In the genomic region with DNA sequence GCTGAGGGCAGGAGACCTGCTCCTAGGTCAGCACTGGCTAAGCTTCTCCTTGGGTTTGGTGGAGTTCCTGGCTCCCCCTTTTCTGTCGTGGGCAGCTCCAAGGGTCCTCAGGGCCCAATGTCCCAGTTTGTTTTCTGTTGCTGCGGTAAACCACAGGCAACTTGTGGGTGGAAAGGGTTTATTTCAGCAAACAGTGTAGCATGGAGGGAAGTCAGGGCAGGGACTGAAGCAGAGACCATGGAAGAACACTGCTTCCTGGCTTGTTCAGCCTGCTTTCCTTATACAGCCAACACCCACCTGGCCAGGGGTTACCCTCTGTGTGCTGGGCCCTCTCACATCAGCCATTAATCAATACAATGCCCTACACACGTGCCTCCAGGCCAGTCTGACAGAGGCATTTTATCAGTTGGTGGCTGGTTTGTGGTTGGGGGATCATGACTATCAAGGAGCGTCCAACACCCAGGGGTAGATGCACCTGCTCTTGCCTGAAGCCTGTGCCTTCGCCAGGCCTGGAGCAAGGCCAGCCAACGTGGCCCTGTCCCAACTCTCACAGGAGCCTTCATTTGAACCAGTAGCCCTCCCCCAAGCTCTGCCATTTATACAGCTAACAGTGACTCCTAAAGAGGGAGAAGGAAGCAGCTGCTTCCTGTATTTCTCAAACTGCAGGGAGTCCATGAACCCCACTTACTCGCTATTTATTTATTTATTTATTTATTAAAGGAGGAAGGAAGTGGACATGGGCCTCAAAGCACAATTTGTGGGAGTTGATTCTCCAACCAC, we compare ENCODE assay signal across 10 mouse cellular contexts. TPM values are rescaled to one million over a fixed set of nuclear protein-coding genes. Genes with fewer than 3 reads are reported as not detected.
DNase-seq lines count a peak whose midpoint lies in the region; ATAC-seq and TF ChIP-seq lines count a peak whose summit lies in the region.
"Had no signal": no experiment of that assay in that cellular context is flagged by ENCODE, and none has a peak within 500 bp of the region (broad histone marks: within the 10 kb centered on the region; RNA-seq: fewer than 3 reads in every experiment).

No protein-coding gene starts in this region.

- no peak overlapping the region for H3K9ac ChIP-seq in heart, adult 2 months (ENCODE audit: low read depth, low read length)
- no peak overlapping the region; the same call in 1 of the 2 replicates for H3K9ac ChIP-seq in heart, embryonic 11.5 days (ENCODE audit: low read depth, low read length)
- no peak overlapping the region for H3K9ac ChIP-seq in lung, embryonic 15.5 days
- no peak overlapping the region for H3K9ac ChIP-seq in liver, postnatal 0 days (replicated peaks)
- H3K9ac ChIP-seq: neural tube, embryonic 13.5 days had no signal

- 32% methylated on average over 7 of the region's 7 CpGs for WGBS in heart, adult 2 months
- 55% methylated on average over 7 of the region's 7 CpGs for WGBS in heart, embryonic 11.5 days (ENCODE audit: insufficient replicate concordance)
- 52% methylated on average over 7 of the region's 7 CpGs for WGBS in lung, embryonic 15.5 days
- 35% methylated on average over 7 of the region's 7 CpGs for WGBS in lung, adult 2 months
- 21% methylated on average over 7 of the region's 7 CpGs for WGBS in liver, postnatal 0 days (ENCODE audit: insufficient replicate concordance)

- no peak overlapping the region for H3K4me2 ChIP-seq in heart, embryonic 11.5 days
- no peak overlapping the region for H3K4me2 ChIP-seq in lung, embryonic 15.5 days
- no peak overlapping the region for H3K4me2 ChIP-seq in liver, postnatal 0 days (ENCODE audit: low read depth, low read length)
- H3K4me2 ChIP-seq: neural tube, embryonic 13.5 days had no signal

- TF ChIP-seq EP300 in heart, adult 2 months (IDR thresholded peaks at IDR 0.05; ENCODE audit: insufficient read depth, low read depth, low read length), result no peak
- TF ChIP-seq EP300 in liver, postnatal 0 days (IDR thresholded peaks at IDR 0.05; ENCODE audit: low read depth), result no peak

- no peaks in the 10 kb centered on the region for H3K36me3 ChIP-seq in heart, adult 2 months (ENCODE audit: control insufficient read depth, insufficient read depth, low read length)
- H3K36me3 ChIP-seq in heart, embryonic 11.5 days (ENCODE audit: control insufficient read depth, insufficient read depth, low read length), result no peaks in the 10 kb centered on the region
- H3K36me3 ChIP-seq in lung, embryonic 15.5 days, result no peaks in the 10 kb centered on the region
- no peaks in the 10 kb centered on the region for H3K36me3 ChIP-seq in liver, postnatal 0 days (replicated peaks; ENCODE audit: insufficient read depth, low read length)
- H3K36me3 ChIP-seq: neural tube, embryonic 13.5 days had no signal

- peak; percentile 24 to 30 for DNase-seq in heart, adult 2 months
- no peak for DNase-seq in lung, adult 2 months
- peak; percentile 93 for DNase-seq in cerebellum, adult 11-12 months
- DNase-seq in liver, postnatal 0 days, result no peak
- DNase-seq in frontal cortex, postnatal 36 days (ENCODE audit: low spot score in 2 of 2), result no peak
- DNase-seq in frontal cortex, postnatal 10 days (ENCODE audit: low spot score in 2 of 2), result no peak
- DNase-seq: kidney, adult 11 months had no signal

- no peak for TF ChIP-seq CTCF in heart, adult 2 months (IDR thresholded peaks at IDR 0.05)
- TF ChIP-seq CTCF in lung, adult 2 months (IDR thresholded peaks at IDR 0.05; ENCODE audit: insufficient read depth, low read length), result no peak
- TF ChIP-seq CTCF in liver, postnatal 0 days (IDR thresholded peaks at IDR 0.05; ENCODE audit: low read depth), result no peak

- ATAC-seq in heart, embryonic 11.5 days (replicated peaks; ENCODE audit: insufficient number of reproducible peaks, low FRiP score, low TSS enrichment), result no peak
- no peak for ATAC-seq in lung, embryonic 15.5 days (ENCODE audit: borderline replicate concordance, extremely low read depth, low FRiP score, low TSS enrichment)
- peak; percentile 45; the same call in 1 of the 2 replicates for ATAC-seq in liver, postnatal 0 days

- no peak overlapping the region for H3K4me3 ChIP-seq in heart, adult 2 months
- no peak overlapping the region for H3K4me3 ChIP-seq in heart, embryonic 11.5 days (ENCODE audit: low read depth, low read length)
- no peak overlapping the region for H3K4me3 ChIP-seq in lung, embryonic 15.5 days
- no peak overlapping the region for H3K4me3 ChIP-seq in lung, adult 2 months (replicated peaks; ENCODE audit: extremely low read depth, low read depth, low read length)
- no peak overlapping the region for H3K4me3 ChIP-seq in liver, postnatal 0 days (ENCODE audit: low read depth, low read length)
- H3K4me3 ChIP-seq: neural tube, embryonic 13.5 days had no signal

- no peak for TF ChIP-seq POLR2A in heart, adult 2 months (IDR thresholded peaks at IDR 0.05; ENCODE audit: insufficient read depth, low read depth, low read length)
- no peak for TF ChIP-seq POLR2A in lung, adult 2 months (IDR thresholded peaks at IDR 0.05; ENCODE audit: borderline replicate concordance, extremely low read depth, low read depth, low read length)

- H3K9me3 ChIP-seq in heart, embryonic 11.5 days (replicated peaks; ENCODE audit: control insufficient read depth, low read length), result no peaks in the 10 kb centered on the region
- no peaks in the 10 kb centered on the region for H3K9me3 ChIP-seq in lung, embryonic 15.5 days
- H3K9me3 ChIP-seq in liver, postnatal 0 days (ENCODE audit: low read length), result no peaks in the 10 kb centered on the region
- H3K9me3 ChIP-seq: neural tube, embryonic 13.5 days had no signal

- H3K79me2 ChIP-seq in heart, adult 2 months (replicated peaks; ENCODE audit: control insufficient read depth, insufficient read depth, low read length), result no peaks in the 10 kb centered on the region

- H3K27me3 ChIP-seq in heart, adult 2 months (ENCODE audit: control insufficient read depth, insufficient read depth, low read length), result no peaks in the 10 kb centered on the region
- 0 out of 2 replicates have a peak, but pooled peaks cover 9% of the 10 kb centered on the region for H3K27me3 ChIP-seq in heart, embryonic 11.5 days (ENCODE audit: control insufficient read depth, insufficient read depth, low read length)
- H3K27me3 ChIP-seq in lung, embryonic 15.5 days, result no peaks in the 10 kb centered on the region
- 0 out of 2 replicates have a peak, but pooled peaks cover 3% of the 10 kb centered on the region for H3K27me3 ChIP-seq in liver, postnatal 0 days (ENCODE audit: insufficient read depth, low read length)
- H3K27me3 ChIP-seq: neural tube, embryonic 13.5 days had no signal

- no peak overlapping the region for H3K27ac ChIP-seq in heart, adult 2 months
- H3K27ac ChIP-seq in heart, embryonic 11.5 days (ENCODE audit: low read depth, low read length), result no peak overlapping the region
- H3K27ac ChIP-seq in lung, embryonic 15.5 days, result peak overlapping the region; percentile 12; the same call in 1 of the 2 replicates
- H3K27ac ChIP-seq in liver, postnatal 0 days (ENCODE audit: low read depth), result no peak overlapping the region
- H3K27ac ChIP-seq: neural tube, embryonic 13.5 days had no signal

- intact Hi-C loops in heart, adult 2 months (cut with DNase I), result no loop called here

- H3K4me1 ChIP-seq in heart, adult 2 months (ENCODE audit: control insufficient read depth, insufficient read depth, low read length), result peaks cover 3% of the 10 kb centered on the region; the same call in 1 of the 2 replicates
- peaks cover 11% of the 10 kb centered on the region for H3K4me1 ChIP-seq in heart, embryonic 11.5 days (ENCODE audit: control insufficient read depth, insufficient read depth, low read length)
- peaks cover 28% of the 10 kb centered on the region for H3K4me1 ChIP-seq in lung, embryonic 15.5 days
- H3K4me1 ChIP-seq in lung, adult 2 months (ENCODE audit: control insufficient read depth, insufficient read depth, low read length), result no peaks in the 10 kb centered on the region
- peaks cover 12% of the 10 kb centered on the region for H3K4me1 ChIP-seq in liver, postnatal 0 days (ENCODE audit: insufficient read depth)

RNA-seq across cellular contexts. Expression of gene Kcnip3, which starts 2.2 kb away (rescaled TPM):
- total RNA-seq in heart, adult 2 months (2021), result 1 to 10 TPM; 1.1 to 1.3 TPM
- 1.2 and 1.3 TPM in 2 replicates for polyA plus RNA-seq in heart, adult 2 months (2012; rRNA removed)
- polyA plus RNA-seq in heart, embryonic 11.5 days (2014; fragmentation: Nextera tagmentation; extraction: Ambion mirVana), result 2.0 and 2.3 TPM in 2 replicates
- 2.5 and 3.1 TPM in 2 replicates for polyA plus RNA-seq in lung, embryonic 15.5 days (2015; fragmentation: Nextera tagmentation; extraction: Ambion mirVana)
- 1.5 and 3.1 TPM in 2 replicates for polyA plus RNA-seq in lung, adult 2 months (2012; rRNA removed)
- 0.23 and 0.43 TPM in 2 replicates for polyA plus RNA-seq in liver, postnatal 0 days (2015; fragmentation: Nextera tagmentation; extraction: Ambion mirVana)

RNA-seq across cellular contexts. Expression of gene Prom2, which starts 17.1 kb away (rescaled TPM):
- not detected for total RNA-seq in heart, adult 2 months (2021)
- 0.06 and 0.14 TPM in 2 replicates for polyA plus RNA-seq in heart, adult 2 months (2012; rRNA removed)
- 0.39 TPM in 1 of 2 replicates, not detected in the other for polyA plus RNA-seq in heart, embryonic 11.5 days (2014; fragmentation: Nextera tagmentation; extraction: Ambion mirVana)
- 2.2 and 2.7 TPM in 2 replicates for polyA plus RNA-seq in lung, embryonic 15.5 days (2015; fragmentation: Nextera tagmentation; extraction: Ambion mirVana)
- polyA plus RNA-seq in lung, adult 2 months (2012; rRNA removed), result 1.0 and 9.6 TPM in 2 replicates
- polyA plus RNA-seq in liver, postnatal 0 days (2015; fragmentation: Nextera tagmentation; extraction: Ambion mirVana), result not detected in 2 replicates
- polyA plus RNA-seq: neural tube, embryonic 13.5 days had no signal

Comparison
In these comparisons a context has a peak if more than half of its experiments do, and no peak if none do; other contexts are left out.
1. DNase-seq: peak in heart, adult 2 months (2 of 2) and cerebellum, adult 11-12 months (single experiment); none in lung, adult 2 months (single experiment), liver, postnatal 0 days (single experiment), frontal cortex, postnatal 36 days (0 of 2) and frontal cortex, postnatal 10 days (0 of 2).